18 mouse cellular contexts compared by ENCODE assay signal in genomic region chr19:48283217-48283616, GRCm38 (mm10).
A peak's percentile ranks its signal among the peaks of the same experiment; 100 is the strongest.
DNase-seq lines count a peak whose midpoint lies in the region; ATAC-seq and TF ChIP-seq lines count a peak whose summit lies in the region.
"Had no signal": no experiment of that assay in that cellular context is flagged by ENCODE, and none has a peak within 500 bp of the region (broad histone marks: within the 10 kb centered on the region; RNA-seq: fewer than 3 reads in every experiment).

No protein-coding gene starts in this region.

- H3K4me3 ChIP-seq in embryonic facial prominence, embryonic 10.5 days, result no peak overlapping the region
- H3K4me3 ChIP-seq in forebrain, embryonic 15.5 days, result no peak overlapping the region
- H3K4me3 ChIP-seq in midbrain, embryonic 13.5 days (replicated peaks), result no peak overlapping the region
- H3K4me3 ChIP-seq: heart, embryonic 12.5 days had no signal

- H3K9me3 ChIP-seq in embryonic facial prominence, embryonic 10.5 days, result no peaks in the 10 kb centered on the region
- H3K9me3 ChIP-seq in forebrain, embryonic 15.5 days, result no peaks in the 10 kb centered on the region
- H3K9me3 ChIP-seq in midbrain, embryonic 13.5 days, result no peaks in the 10 kb centered on the region
- H3K9me3 ChIP-seq: heart, embryonic 12.5 days had no signal

- peak; percentile 53; the same call in 1 of the 2 replicates for ATAC-seq in forebrain, embryonic 15.5 days (replicated peaks)
- peak; percentile 91 for ATAC-seq in midbrain, embryonic 13.5 days
- no peak for ATAC-seq in megakaryocyte progenitor cell, adult 5-6 weeks (replicated peaks; ENCODE audit: poor library complexity)
- ATAC-seq: CD4-positive, CD25-positive, alpha-beta regulatory T cell, adult 4 months; intestine, postnatal 0 days had no signal

- H3K4me2 ChIP-seq in forebrain, embryonic 15.5 days (replicated peaks), result no peak overlapping the region
- H3K4me2 ChIP-seq in midbrain, embryonic 13.5 days (replicated peaks), result no peak overlapping the region
- H3K4me2 ChIP-seq: heart, embryonic 12.5 days had no signal

- peak; percentile 67 for DNase-seq in brain, embryonic 14.5 days (ENCODE audit: low read depth)
- DNase-seq in embryonic facial prominence, embryonic 10.5 days (ENCODE audit: low spot score), result no peak
- no peak for DNase-seq in spleen, postnatal 36 days (ENCODE audit: low spot score in 2 of 2)
- DNase-seq in adrenal gland, postnatal 14 days, result no peak
- DNase-seq: adrenal gland, postnatal 25 days; cerebellum, adult 9-11 months; gastrocnemius, postnatal 36 days; heart, postnatal 36 days; kidney, postnatal 10 days; lung, adult 2 months; thymus, postnatal 4 days had no signal

- no peak for TF ChIP-seq CTCF in brain, embryonic 14.5 days (IDR thresholded peaks at IDR 0.05; ENCODE audit: borderline replicate concordance, extremely low read depth, insufficient read depth, insufficient read length)

- peaks cover 10% of the 10 kb centered on the region for H3K4me1 ChIP-seq in embryonic facial prominence, embryonic 10.5 days
- H3K4me1 ChIP-seq in forebrain, embryonic 15.5 days, result peaks cover 11% of the 10 kb centered on the region
- peaks cover 21% of the 10 kb centered on the region for H3K4me1 ChIP-seq in midbrain, embryonic 13.5 days (replicated peaks)

- H3K27me3 ChIP-seq in embryonic facial prominence, embryonic 10.5 days (replicated peaks; ENCODE audit: low read depth, poor library complexity, severe bottlenecking), result no peaks in the 10 kb centered on the region
- no peaks in the 10 kb centered on the region for H3K27me3 ChIP-seq in forebrain, embryonic 15.5 days
- H3K27me3 ChIP-seq in midbrain, embryonic 13.5 days, result 0 out of 2 replicates have a peak, but pooled peaks cover 2% of the 10 kb centered on the region
- H3K27me3 ChIP-seq: heart, embryonic 12.5 days had no signal

- TF ChIP-seq POLR2A in brain, embryonic 14.5 days (IDR thresholded peaks at IDR 0.05; ENCODE audit: borderline replicate concordance, extremely low read depth, insufficient read depth, insufficient read length, poor library complexity, severe bottlenecking), result no peak

- H3K27ac ChIP-seq in embryonic facial prominence, embryonic 10.5 days (replicated peaks), result peak overlapping the region; percentile 6; the same call in 1 of the 2 replicates
- H3K27ac ChIP-seq in forebrain, embryonic 15.5 days (replicated peaks), result no peak overlapping the region
- no peak overlapping the region for H3K27ac ChIP-seq in midbrain, embryonic 13.5 days
- H3K27ac ChIP-seq: macrophage had no signal

- no peak overlapping the region for H3K9ac ChIP-seq in forebrain, embryonic 15.5 days (replicated peaks)
- no peak overlapping the region for H3K9ac ChIP-seq in midbrain, embryonic 13.5 days (replicated peaks)
- H3K9ac ChIP-seq: heart, embryonic 12.5 days had no signal

- H3K36me3 ChIP-seq in embryonic facial prominence, embryonic 10.5 days (replicated peaks), result no peaks in the 10 kb centered on the region
- no peaks in the 10 kb centered on the region for H3K36me3 ChIP-seq in forebrain, embryonic 15.5 days
- no peaks in the 10 kb centered on the region for H3K36me3 ChIP-seq in midbrain, embryonic 13.5 days
- H3K36me3 ChIP-seq: heart, embryonic 12.5 days had no signal

- WGBS in embryonic facial prominence, embryonic 10.5 days, result 39% methylated on average over 4 of the region's 4 CpGs
- 24% methylated on average over 4 of the region's 4 CpGs for WGBS in forebrain, embryonic 15.5 days
- 24% methylated on average over 4 of the region's 4 CpGs for WGBS in midbrain, embryonic 13.5 days
